Mouse (Mus musculus) stomach, postnatal 0 days (tissue): Measurements from ENCODE around the gene Map3k6.
A peak's percentile ranks its signal among the peaks of the same experiment; 100 is the strongest.

Source experiments
- CTCF ChIP-seq: IDR thresholded peaks from 2 replicates; pipeline ENCODE4 v1.5.1; 2016; ENCODE audit warnings: antibody characterized with exemption, low read depth, mild to moderate bottlenecking, moderate library complexity
- EP300 ChIP-seq: optimal IDR thresholded peaks from 2 replicates; pipeline ENCODE3; 2016; ENCODE audit warnings: antibody characterized with exemption

DNA sequence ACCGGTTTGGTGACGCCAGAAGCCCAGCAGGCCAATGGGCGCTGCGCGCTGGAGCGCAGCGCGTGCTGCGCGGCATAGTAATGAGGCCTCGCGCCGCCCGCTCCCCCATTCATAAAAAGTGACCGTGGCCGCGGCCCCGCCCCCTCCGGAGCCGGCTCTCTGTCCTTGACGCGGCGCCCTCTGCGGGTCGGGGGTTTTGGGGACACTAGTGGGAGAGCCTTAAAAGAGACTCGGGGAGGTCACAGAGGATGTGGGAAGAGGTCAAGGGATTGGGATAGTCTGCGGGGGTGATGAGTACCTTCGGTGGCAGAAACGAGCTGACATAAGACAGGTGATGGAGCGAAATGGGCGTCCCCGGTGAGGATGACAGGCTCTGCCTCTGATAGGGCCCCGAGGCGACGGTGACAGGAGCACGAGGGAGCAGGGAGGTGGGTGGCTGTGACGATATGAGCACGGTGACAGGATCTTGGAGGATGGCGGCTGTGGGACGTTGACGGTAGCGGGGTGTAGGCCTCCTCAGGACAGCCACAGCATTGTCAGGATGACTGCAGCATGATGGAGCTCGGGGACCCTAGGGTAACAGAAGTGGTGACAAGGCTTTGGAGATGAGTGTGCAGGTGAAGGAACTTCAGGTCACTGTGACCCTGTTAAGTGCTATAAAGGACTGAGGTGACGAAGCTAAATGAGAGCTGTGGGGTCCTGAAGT, 27.9 kb upstream of the Map3k6 start:
- TF ChIP-seq CTCF: peak; percentile 56
- TF ChIP-seq EP300: no peak
